26 mouse cellular contexts compared by ENCODE assay signal in genomic region chr10:32439932-32440519, GRCm38 (mm10).
DNase-seq lines count a peak whose midpoint lies in the region; ATAC-seq and TF ChIP-seq lines count a peak whose summit lies in the region.
"Had no signal": no experiment of that assay in that cellular context is flagged by ENCODE, and none has a peak within 500 bp of the region (broad histone marks: within the 10 kb centered on the region; RNA-seq: fewer than 3 reads in every experiment).

No protein-coding gene starts in this region.

- no peaks in the 10 kb centered on the region for H3K9me3 ChIP-seq in forebrain, postnatal 0 days (ENCODE audit: low read length)
- H3K9me3 ChIP-seq in forebrain, embryonic 15.5 days: no peaks in the 10 kb centered on the region
- no peaks in the 10 kb centered on the region for H3K9me3 ChIP-seq in hindbrain, embryonic 16.5 days (ENCODE audit: control insufficient read depth, low read length)
- H3K9me3 ChIP-seq in hindbrain, postnatal 0 days (ENCODE audit: low read length): no peaks in the 10 kb centered on the region
- no peaks in the 10 kb centered on the region for H3K9me3 ChIP-seq in neural tube, embryonic 13.5 days
- H3K9me3 ChIP-seq: embryonic facial prominence, embryonic 12.5 days; embryonic facial prominence, embryonic 15.5 days; heart, embryonic 12.5 days; heart, embryonic 15.5 days; intestine, embryonic 15.5 days had no signal

- no peak overlapping the region for H3K4me3 ChIP-seq in forebrain, postnatal 0 days (ENCODE audit: low read depth, low read length)
- no peak overlapping the region for H3K4me3 ChIP-seq in forebrain, embryonic 15.5 days
- no peak overlapping the region for H3K4me3 ChIP-seq in hindbrain, embryonic 16.5 days (ENCODE audit: low read length)
- H3K4me3 ChIP-seq in hindbrain, postnatal 0 days (ENCODE audit: low read length): no peak overlapping the region
- H3K4me3 ChIP-seq in neural tube, embryonic 13.5 days: no peak overlapping the region
- H3K4me3 ChIP-seq: embryonic facial prominence, embryonic 12.5 days; embryonic facial prominence, embryonic 15.5 days; gastrocnemius, adult 2 months; heart, embryonic 12.5 days; heart, embryonic 15.5 days; intestine, embryonic 15.5 days had no signal

- WGBS in forebrain, postnatal 0 days: 52% methylated on average over 3 of the region's 3 CpGs
- WGBS in forebrain, embryonic 15.5 days: 60% methylated on average over 3 of the region's 3 CpGs
- 67% methylated on average over 3 of the region's 3 CpGs for WGBS in hindbrain, embryonic 16.5 days
- 75% methylated on average over 3 of the region's 3 CpGs for WGBS in hindbrain, postnatal 0 days
- 39% methylated on average over 3 of the region's 3 CpGs for WGBS in neural tube, embryonic 13.5 days

- TF ChIP-seq POLR2A in brain, embryonic 14.5 days (IDR thresholded peaks at IDR 0.05; ENCODE audit: borderline replicate concordance, extremely low read depth, insufficient read depth, insufficient read length, poor library complexity, severe bottlenecking): no peak

- no peaks in the 10 kb centered on the region for H3K4me1 ChIP-seq in forebrain, postnatal 0 days (ENCODE audit: insufficient read depth)
- no peaks in the 10 kb centered on the region for H3K4me1 ChIP-seq in forebrain, embryonic 15.5 days
- H3K4me1 ChIP-seq in hindbrain, embryonic 16.5 days (ENCODE audit: control insufficient read depth, insufficient read depth, low read depth, low read length): no peaks in the 10 kb centered on the region
- no peaks in the 10 kb centered on the region for H3K4me1 ChIP-seq in hindbrain, postnatal 0 days (ENCODE audit: insufficient read depth, low read length)
- no peaks in the 10 kb centered on the region; the same call in 1 of the 2 replicates for H3K4me1 ChIP-seq in neural tube, embryonic 13.5 days (replicated peaks)
- H3K4me1 ChIP-seq: embryonic facial prominence, embryonic 12.5 days; embryonic facial prominence, embryonic 15.5 days; heart, embryonic 12.5 days; heart, embryonic 15.5 days; intestine, embryonic 15.5 days had no signal

- H3K27ac ChIP-seq in forebrain, postnatal 0 days (ENCODE audit: low read depth, low read length): no peak overlapping the region
- H3K27ac ChIP-seq in forebrain, embryonic 15.5 days (replicated peaks): no peak overlapping the region
- H3K27ac ChIP-seq in hindbrain, embryonic 16.5 days (ENCODE audit: low read depth, low read length): no peak overlapping the region
- H3K27ac ChIP-seq in hindbrain, postnatal 0 days: no peak overlapping the region
- H3K27ac ChIP-seq in neural tube, embryonic 13.5 days (replicated peaks): 0 out of 2 replicates have a peak overlapping the region, but pooled peaks have one; percentile 28
- H3K27ac ChIP-seq: embryonic facial prominence, embryonic 12.5 days; embryonic facial prominence, embryonic 15.5 days; gastrocnemius, adult 2 months; heart, embryonic 15.5 days; intestine, embryonic 15.5 days had no signal

- 0 out of 2 replicates have a peak, but pooled peaks have one; percentile 20 for ATAC-seq in forebrain, postnatal 0 days
- no peak for ATAC-seq in forebrain, embryonic 15.5 days (replicated peaks)
- peak; percentile 61 for ATAC-seq in hindbrain, embryonic 16.5 days
- no peak for ATAC-seq in hindbrain, postnatal 0 days
- ATAC-seq in neural tube, embryonic 13.5 days (ENCODE audit: low read depth): peak; percentile 92
- ATAC-seq: CD4-positive, CD25-positive, alpha-beta regulatory T cell, adult 4 months; forebrain, embryonic 16.5 days; intestine, embryonic 15.5 days had no signal

- no peak overlapping the region for H3K4me2 ChIP-seq in forebrain, postnatal 0 days (ENCODE audit: low read depth)
- no peak overlapping the region for H3K4me2 ChIP-seq in forebrain, embryonic 15.5 days (replicated peaks)
- H3K4me2 ChIP-seq in hindbrain, embryonic 16.5 days (ENCODE audit: low read length): no peak overlapping the region
- H3K4me2 ChIP-seq in hindbrain, postnatal 0 days (ENCODE audit: low read depth, low read length): no peak overlapping the region
- H3K4me2 ChIP-seq in neural tube, embryonic 13.5 days: no peak overlapping the region
- H3K4me2 ChIP-seq: embryonic facial prominence, embryonic 12.5 days; embryonic facial prominence, embryonic 15.5 days; heart, embryonic 12.5 days; heart, embryonic 15.5 days; intestine, embryonic 15.5 days had no signal

- no peak overlapping the region for H3K9ac ChIP-seq in forebrain, postnatal 0 days
- no peak overlapping the region for H3K9ac ChIP-seq in forebrain, embryonic 15.5 days (replicated peaks)
- H3K9ac ChIP-seq in hindbrain, embryonic 16.5 days (ENCODE audit: low read depth, low read length): no peak overlapping the region
- H3K9ac ChIP-seq in hindbrain, postnatal 0 days (replicated peaks; ENCODE audit: low read length): no peak overlapping the region
- H3K9ac ChIP-seq in neural tube, embryonic 13.5 days: no peak overlapping the region
- H3K9ac ChIP-seq: embryonic facial prominence, embryonic 12.5 days; embryonic facial prominence, embryonic 15.5 days; heart, embryonic 12.5 days; heart, embryonic 15.5 days; intestine, embryonic 15.5 days had no signal

- TF ChIP-seq CTCF in forebrain, postnatal 0 days (IDR thresholded peaks at IDR 0.05; ENCODE audit: low read depth): no peak
- TF ChIP-seq CTCF in hindbrain, postnatal 0 days (IDR thresholded peaks at IDR 0.05; ENCODE audit: low read depth): no peak
- TF ChIP-seq CTCF in brain, embryonic 14.5 days (IDR thresholded peaks at IDR 0.05; ENCODE audit: borderline replicate concordance, extremely low read depth, insufficient read depth, insufficient read length): no peak

- no peaks in the 10 kb centered on the region for H3K36me3 ChIP-seq in forebrain, postnatal 0 days (ENCODE audit: insufficient read depth)
- H3K36me3 ChIP-seq in forebrain, embryonic 15.5 days: no peaks in the 10 kb centered on the region
- no peaks in the 10 kb centered on the region for H3K36me3 ChIP-seq in hindbrain, embryonic 16.5 days (ENCODE audit: control insufficient read depth, insufficient read depth, low read length)
- no peaks in the 10 kb centered on the region for H3K36me3 ChIP-seq in hindbrain, postnatal 0 days (ENCODE audit: insufficient read depth, low read length)
- no peaks in the 10 kb centered on the region for H3K36me3 ChIP-seq in neural tube, embryonic 13.5 days
- H3K36me3 ChIP-seq: embryonic facial prominence, embryonic 12.5 days; embryonic facial prominence, embryonic 15.5 days; heart, embryonic 12.5 days; heart, embryonic 15.5 days; intestine, embryonic 15.5 days had no signal

- DNase-seq in forebrain, postnatal 0 days: no peak
- DNase-seq in hindbrain, postnatal 0 days (ENCODE audit: low spot score): no peak
- DNase-seq in brain, embryonic 14.5 days (ENCODE audit: low read depth): peak; percentile 35
- no peak for DNase-seq in heart, adult 9 months (ENCODE audit: low spot score in 2 of 2)
- DNase-seq in embryo, embryonic 10.5 days (ENCODE audit: low spot score): no peak
- DNase-seq: adrenal gland, adult 2 months; adrenal gland, postnatal 14 days; cerebellum, adult 11-12 months; cerebellum, adult 9-10 months; cerebellum, postnatal 14 days; gastrocnemius, adult 2 months; gastrocnemius, postnatal 14 days; heart, adult 11 months; heart, postnatal 10 days; heart, postnatal 36 days; kidney, adult 11 months had no signal

- no peaks in the 10 kb centered on the region for H3K27me3 ChIP-seq in forebrain, postnatal 0 days (ENCODE audit: insufficient read depth, low read length)
- no peaks in the 10 kb centered on the region for H3K27me3 ChIP-seq in forebrain, embryonic 15.5 days
- H3K27me3 ChIP-seq in hindbrain, embryonic 16.5 days (replicated peaks; ENCODE audit: control insufficient read depth, insufficient read depth, low read length): no peaks in the 10 kb centered on the region
- no peaks in the 10 kb centered on the region for H3K27me3 ChIP-seq in hindbrain, postnatal 0 days (ENCODE audit: insufficient read depth, low read length)
- H3K27me3 ChIP-seq in neural tube, embryonic 13.5 days: no peaks in the 10 kb centered on the region
- H3K27me3 ChIP-seq: embryonic facial prominence, embryonic 12.5 days; embryonic facial prominence, embryonic 15.5 days; heart, embryonic 12.5 days; heart, embryonic 15.5 days; intestine, embryonic 15.5 days had no signal

Comparison
In these comparisons a context has a peak if more than half of its experiments do, and no peak if none do; other contexts are left out.
1. ATAC-seq: peak in forebrain, postnatal 0 days (single experiment), hindbrain, embryonic 16.5 days (single experiment) and neural tube, embryonic 13.5 days (single experiment); none in forebrain, embryonic 15.5 days (single experiment) and hindbrain, postnatal 0 days (single experiment).